Mouse (Mus musculus): ENCODE results near the gene Babam2.

The Babam2 gene

GRCm38 (mm10) chr5:32112206-32112916, 414.9 kb downstream of the Babam2 start:
- DNase-seq (ENCODE audit: low read depth in 1 of 2, low spot score in 2 of 2) = peak in 1 of 2 experiments; percentile 57

- no peak for DNase-seq (ENCODE audit: low read depth in 1 of 2, low spot score in 2 of 2)
Measured at GRCm38 (mm10) chr5:32120901-32121376, 423.5 kb downstream of the Babam2 start.

GRCm38 (mm10) chr5:32121936-32122335, 424.5 kb downstream of the Babam2 start:
- no peak for DNase-seq (ENCODE audit: low read depth in 1 of 2, low spot score in 2 of 2)

GRCm38 (mm10) chr5:32122363-32122762, 424.9 kb downstream of the Babam2 start:
- no peak for DNase-seq (ENCODE audit: low read depth in 1 of 2, low spot score in 2 of 2)

GRCm38 (mm10) chr5:32124957-32125356, 427.5 kb downstream of the Babam2 start:
- no peak for DNase-seq (ENCODE audit: low read depth in 1 of 2, low spot score in 2 of 2)

- no peak for DNase-seq (ENCODE audit: low read depth in 1 of 2, low spot score in 2 of 2)
Measured at GRCm38 (mm10) chr5:32127226-32127625, 429.7 kb downstream of the Babam2 start.

- no peak for DNase-seq (ENCODE audit: low read depth in 1 of 2, low spot score in 2 of 2)
Measured at GRCm38 (mm10) chr5:32127927-32128326, 430.4 kb downstream of the Babam2 start.

- DNase-seq (ENCODE audit: low read depth in 1 of 2, low spot score in 2 of 2) = no peak
Measured at GRCm38 (mm10) chr5:32132971-32133501, 435.6 kb downstream of the Babam2 start.

- DNase-seq (ENCODE audit: low read depth in 1 of 2, low spot score in 2 of 2) = peak; percentile 48 to 52
Measured at GRCm38 (mm10) chr5:32133549-32134004, 436.1 kb downstream of the Babam2 start.

- no peak for DNase-seq (ENCODE audit: low read depth in 1 of 2, low spot score in 2 of 2)
Measured at GRCm38 (mm10) chr5:32134051-32134732, 436.7 kb downstream of the Babam2 start.

All from monocyte, adult 2 months (primary cell).